Mouse (Mus musculus): ENCODE data around the gene Tbcd. TPM values are rescaled to one million over a fixed set of nuclear protein-coding genes. Genes with fewer than 3 reads are reported as not detected.

Gene Tbcd
- polyA plus RNA-seq, 1 experiment from 2014 or later: 54.2 TPM

DNA sequence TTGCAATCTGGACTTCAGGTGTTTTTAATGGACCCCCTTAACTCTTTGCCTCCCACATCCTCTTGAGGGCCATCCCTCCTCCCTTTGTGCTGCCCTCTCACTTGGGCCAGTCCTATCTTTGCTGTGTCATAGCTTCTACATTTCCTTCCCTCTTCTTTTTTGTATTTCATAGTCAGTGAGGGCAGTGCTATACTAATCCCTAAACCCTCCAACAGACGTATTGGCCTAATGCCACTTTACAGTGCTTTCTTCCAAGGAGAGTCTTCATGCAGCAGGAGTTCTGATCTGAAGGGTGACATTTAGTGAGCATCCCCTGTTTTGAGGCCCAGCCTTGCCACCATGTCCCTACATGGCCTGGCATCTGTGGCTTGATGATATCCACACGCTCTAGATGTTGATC is 69.0 kb downstream of the Tbcd start:
- no peak for DNase-seq (ENCODE audit: low spot score)
- no peaks in the 10 kb centered on the region for H3K4me1 ChIP-seq
- no peaks in the 10 kb centered on the region for H3K36me3 ChIP-seq
- H3K27me3 ChIP-seq (ENCODE audit: low read depth, poor library complexity, severe bottlenecking): no peaks in the 10 kb centered on the region
- WGBS: 88% methylated on average over 2 of the region's 2 CpGs
- H3K4me3 ChIP-seq: no peak overlapping the region
- H3K27ac ChIP-seq (replicated peaks): no peak overlapping the region
- no peaks in the 10 kb centered on the region for H3K9me3 ChIP-seq (replicated peaks)

DNA sequence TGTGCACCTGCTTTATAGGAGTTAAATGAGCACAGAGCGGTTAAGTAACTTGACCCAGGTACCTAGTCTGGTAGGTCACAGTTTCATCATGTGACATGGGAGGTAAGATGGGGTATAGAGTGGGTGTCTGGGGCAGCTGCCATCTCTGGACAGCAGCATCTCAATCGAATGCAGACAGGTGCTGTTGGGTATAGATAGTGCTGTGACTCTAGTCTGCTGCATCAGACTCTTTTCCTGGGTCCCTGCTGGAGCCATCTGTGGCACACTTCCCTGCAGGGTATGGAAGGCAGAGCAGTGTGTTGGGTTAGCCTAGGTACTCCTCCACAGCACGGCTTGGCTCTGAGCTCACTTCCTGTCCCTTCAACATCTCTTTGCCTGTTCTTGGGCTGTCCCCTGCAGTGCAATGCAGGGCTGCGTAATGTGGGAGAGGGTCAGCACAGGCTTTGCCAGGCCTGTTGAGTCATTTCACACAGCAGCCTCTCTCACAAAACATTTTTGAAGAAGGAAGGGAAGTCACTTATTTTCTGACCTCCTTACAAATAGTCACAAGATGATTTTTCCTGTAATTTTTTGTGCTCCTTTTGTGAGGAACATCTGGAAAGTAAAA is 70.5 kb downstream of the Tbcd start:
- no peaks in the 10 kb centered on the region for H3K4me1 ChIP-seq
- no peaks in the 10 kb centered on the region for H3K9me3 ChIP-seq (replicated peaks)
- no peak overlapping the region for H3K27ac ChIP-seq (replicated peaks)
- no peak for DNase-seq (ENCODE audit: low spot score)
- 84% methylated on average over 4 of the region's 4 CpGs for WGBS
- H3K36me3 ChIP-seq: no peaks in the 10 kb centered on the region
- no peaks in the 10 kb centered on the region for H3K27me3 ChIP-seq (ENCODE audit: low read depth, poor library complexity, severe bottlenecking)
- no peak overlapping the region for H3K4me3 ChIP-seq

DNA sequence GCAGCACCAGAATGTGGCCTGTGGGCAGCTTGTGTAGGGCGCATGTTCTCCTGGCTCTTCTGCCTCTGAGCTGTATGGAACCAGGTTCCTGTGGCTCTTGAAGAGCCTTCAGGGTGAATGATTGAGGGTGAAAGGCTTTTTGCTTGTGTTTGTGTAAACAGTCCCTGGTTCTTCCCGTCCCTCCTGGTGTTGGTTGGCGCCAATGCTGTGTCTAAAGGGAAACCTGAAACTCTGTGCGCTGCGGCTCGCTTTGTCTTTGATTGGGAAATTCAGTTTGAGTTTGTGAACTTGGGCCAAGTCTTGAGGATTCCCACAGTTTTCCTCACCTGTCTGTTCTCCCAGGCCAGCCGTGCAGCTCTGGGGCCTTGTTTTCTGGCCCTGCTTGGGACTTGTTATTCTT is 72.4 kb downstream of the Tbcd start:
- Histone ChIP-seq H3K36me3 (no peaks in the 10 kb centered on the region), H3K27me3 (ENCODE audit: low read depth, poor library complexity, severe bottlenecking) (no peaks in the 10 kb centered on the region), H3K9me3 (replicated peaks) (no peaks in the 10 kb centered on the region), H3K4me3 (no peak overlapping the region), H3K4me1 (no peaks in the 10 kb centered on the region), H3K27ac (replicated peaks) (no peak overlapping the region)
- 94% methylated on average over 7 of the region's 7 CpGs for WGBS
- DNase-seq (ENCODE audit: low spot score): no peak

DNA sequence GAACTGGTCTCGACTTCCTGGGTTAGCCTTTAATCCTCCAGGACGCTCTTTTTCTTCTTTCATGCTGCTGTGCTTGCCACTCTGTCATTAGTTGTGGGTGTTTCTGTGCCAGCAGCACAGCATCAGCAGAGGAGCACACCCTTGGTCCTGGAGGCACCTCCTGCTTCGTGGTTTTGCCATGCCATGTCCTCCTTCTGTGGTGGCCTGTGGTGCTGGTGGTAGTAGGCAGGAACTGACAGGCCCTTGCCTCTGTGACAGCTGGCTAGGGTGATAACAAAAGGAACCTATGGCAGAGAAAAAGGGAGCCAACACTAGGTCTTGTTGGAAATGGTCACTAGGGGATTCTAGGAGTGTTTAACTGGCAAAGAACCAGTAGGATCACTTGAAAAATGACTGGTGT is 78.0 kb downstream of the Tbcd start:
- Histone ChIP-seq H3K9me3 (replicated peaks) (no peaks in the 10 kb centered on the region), H3K36me3 (no peaks in the 10 kb centered on the region), H3K4me1 (no peaks in the 10 kb centered on the region), H3K27me3 (ENCODE audit: low read depth, poor library complexity, severe bottlenecking) (no peaks in the 10 kb centered on the region), H3K4me3 (no peak overlapping the region), H3K27ac (replicated peaks) (no peak overlapping the region)
- WGBS: 93% methylated on average over 3 of the region's 3 CpGs
- DNase-seq (ENCODE audit: low spot score): no peak

DNA sequence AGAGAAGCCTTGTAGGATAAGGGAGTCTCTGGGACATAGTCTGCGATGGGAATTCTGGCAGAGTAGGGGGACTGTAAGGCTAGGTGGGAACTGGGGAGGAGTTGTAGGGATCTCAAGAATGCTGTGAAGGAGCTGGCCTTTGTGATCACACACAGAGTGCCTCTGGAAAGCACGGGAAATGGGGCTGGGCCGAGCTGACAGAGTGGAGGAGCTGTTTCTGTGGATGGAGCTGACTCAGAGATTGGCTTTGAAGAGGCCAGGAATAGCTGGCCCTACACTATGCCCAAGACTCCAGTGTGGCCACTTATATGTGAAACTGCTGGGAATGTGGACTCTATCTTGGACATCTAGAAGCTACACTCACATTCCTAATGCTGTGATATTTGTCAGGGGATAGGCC is 84.8 kb downstream of the Tbcd start:
- no peaks in the 10 kb centered on the region for H3K4me1 ChIP-seq
- no peak for DNase-seq (ENCODE audit: low spot score)
- no peak overlapping the region for H3K27ac ChIP-seq (replicated peaks)
- 58% methylated on average over 3 of the region's 3 CpGs for WGBS
- H3K27me3 ChIP-seq (ENCODE audit: low read depth, poor library complexity, severe bottlenecking): no peaks in the 10 kb centered on the region
- H3K36me3 ChIP-seq: peaks cover 8% of the 10 kb centered on the region
- no peaks in the 10 kb centered on the region for H3K9me3 ChIP-seq (replicated peaks)
- no peak overlapping the region for H3K4me3 ChIP-seq

DNA sequence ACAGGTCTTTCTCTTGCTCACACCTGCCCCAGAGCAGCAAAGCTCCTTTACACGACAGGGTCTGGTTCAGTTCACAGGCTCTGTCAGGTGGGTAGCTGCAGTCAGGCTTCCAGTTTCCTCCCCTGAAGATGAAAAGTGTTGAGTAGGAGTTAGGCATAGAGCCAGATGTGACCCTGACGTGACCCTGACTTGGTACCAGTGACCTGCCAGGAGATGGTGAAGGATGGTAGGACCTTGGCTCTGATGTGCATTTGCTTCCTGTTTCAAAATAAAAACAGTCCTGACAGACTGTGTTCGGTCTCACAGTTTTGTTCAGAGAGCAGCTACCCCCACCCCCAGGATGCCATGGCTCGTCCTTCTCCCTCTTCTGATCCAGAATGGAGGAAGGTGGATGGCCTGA is 90.7 kb downstream of the Tbcd start:
- no peaks in the 10 kb centered on the region for H3K27me3 ChIP-seq (ENCODE audit: low read depth, poor library complexity, severe bottlenecking)
- H3K36me3 ChIP-seq: peaks cover 27% of the 10 kb centered on the region
- no peaks in the 10 kb centered on the region for H3K4me1 ChIP-seq
- H3K27ac ChIP-seq (replicated peaks): no peak overlapping the region
- 85% methylated on average over 4 of the region's 4 CpGs for WGBS
- no peak for DNase-seq (ENCODE audit: low spot score)
- H3K9me3 ChIP-seq (replicated peaks): no peaks in the 10 kb centered on the region
- H3K4me3 ChIP-seq: no peak overlapping the region

DNA sequence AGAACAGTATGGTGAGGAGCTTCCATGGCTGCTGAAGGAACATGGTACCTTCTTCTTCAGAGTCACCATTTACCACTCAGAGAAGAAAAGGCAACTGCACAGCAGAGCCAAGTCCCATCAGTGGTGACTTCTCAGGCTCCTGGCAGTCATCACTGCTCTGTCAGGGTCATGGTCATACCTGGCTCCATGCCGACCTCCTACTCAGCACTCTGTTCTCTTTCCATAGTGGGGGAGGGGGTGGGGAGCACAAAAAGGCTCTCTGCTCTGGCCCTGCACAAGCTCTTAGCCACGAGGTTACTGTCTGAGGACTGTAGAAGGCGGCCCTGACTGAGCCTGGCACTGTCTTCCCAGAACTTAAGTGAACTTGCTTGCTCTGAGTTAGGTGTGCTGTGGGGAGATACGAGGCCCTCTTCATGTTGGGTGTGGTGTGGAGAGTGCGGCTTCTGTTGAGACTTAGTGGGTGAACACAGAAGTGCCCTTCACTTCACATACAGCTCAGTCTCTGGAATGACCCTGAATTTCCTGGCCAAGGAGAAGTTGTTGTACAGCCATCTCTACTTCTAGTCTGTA is 91.6 kb downstream of the Tbcd start:
- Histone ChIP-seq H3K4me3 (no peak overlapping the region), H3K36me3 (peaks cover 27% of the 10 kb centered on the region), H3K9me3 (replicated peaks) (no peaks in the 10 kb centered on the region), H3K4me1 (peaks cover 3% of the 10 kb centered on the region), H3K27ac (replicated peaks) (no peak overlapping the region), H3K27me3 (ENCODE audit: low read depth, poor library complexity, severe bottlenecking) (no peaks in the 10 kb centered on the region)
- 90% methylated on average over 5 of the region's 5 CpGs for WGBS
- no peak for DNase-seq (ENCODE audit: low spot score)

DNA sequence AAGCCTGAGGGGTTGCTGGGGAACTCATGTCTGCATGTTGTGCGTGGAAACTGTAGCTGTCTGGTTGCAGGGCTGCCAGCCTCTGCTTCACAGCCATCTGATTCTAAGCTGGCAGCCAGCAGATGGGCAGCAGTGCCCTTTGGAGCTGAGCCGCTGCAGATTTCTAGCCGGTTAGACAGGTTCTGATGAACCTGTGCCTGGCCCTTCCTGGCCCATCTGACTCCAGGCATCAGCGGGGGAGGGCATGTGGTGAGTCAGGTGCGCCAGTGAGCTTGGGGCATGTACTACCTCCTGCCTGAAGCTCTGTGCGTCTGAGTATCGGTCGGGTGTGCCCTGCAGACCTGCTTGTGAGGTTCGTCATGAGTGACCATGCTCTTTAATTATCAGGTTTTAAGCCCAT is 92.2 kb downstream of the Tbcd start:
- no peak overlapping the region for H3K4me3 ChIP-seq

DNA sequence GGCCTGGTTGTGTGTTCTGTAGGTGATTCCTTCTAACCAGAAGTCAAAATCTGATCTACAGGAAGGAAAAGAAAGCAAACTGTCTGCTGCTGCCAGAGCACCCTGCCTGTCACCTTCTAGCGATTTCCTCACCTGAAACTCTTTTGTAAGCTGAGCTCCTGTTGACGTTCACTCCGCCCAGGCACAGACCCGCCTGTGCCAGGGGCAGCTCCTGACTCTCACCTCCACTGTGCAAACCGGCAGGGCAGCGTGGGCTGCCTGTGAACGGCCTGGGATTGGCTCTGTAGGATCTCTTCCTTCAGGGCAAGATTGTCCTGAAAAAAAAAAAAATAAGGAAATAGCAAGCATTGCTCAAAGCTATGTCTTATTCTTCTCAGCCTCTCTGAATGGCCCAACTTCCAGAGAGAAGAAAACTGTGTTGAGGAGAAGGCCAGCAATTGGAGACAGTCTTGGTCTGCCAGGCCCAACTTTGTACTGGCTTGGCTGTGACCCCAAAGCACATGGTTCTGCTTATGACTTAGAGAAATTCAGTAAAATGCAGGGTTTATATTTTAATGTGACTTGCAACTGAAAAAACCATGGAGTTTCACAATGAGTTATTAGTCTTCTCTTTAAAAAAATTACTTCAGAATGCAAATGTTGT is 93.1 kb downstream of the Tbcd start:
- Histone ChIP-seq H3K4me1 (peaks cover 18% of the 10 kb centered on the region), H3K9me3 (replicated peaks) (no peaks in the 10 kb centered on the region), H3K36me3 (peaks cover 27% of the 10 kb centered on the region), H3K27ac (replicated peaks) (no peak overlapping the region), H3K4me3 (no peak overlapping the region), H3K27me3 (ENCODE audit: low read depth, poor library complexity, severe bottlenecking) (no peaks in the 10 kb centered on the region)
- DNase-seq (ENCODE audit: low spot score): no peak
- WGBS: 80% methylated on average over 7 of the region's 7 CpGs

More for the DNA sequence above, 92.2 kb downstream of the Tbcd start:
- no peaks in the 10 kb centered on the region for H3K9me3 ChIP-seq (replicated peaks)
- H3K36me3 ChIP-seq: peaks cover 27% of the 10 kb centered on the region
- DNase-seq (ENCODE audit: low spot score): no peak
- no peaks in the 10 kb centered on the region for H3K27me3 ChIP-seq (ENCODE audit: low read depth, poor library complexity, severe bottlenecking)
- peaks cover 8% of the 10 kb centered on the region for H3K4me1 ChIP-seq
- WGBS: 83% methylated on average over 9 of the region's 9 CpGs
- no peak overlapping the region for H3K27ac ChIP-seq (replicated peaks)

DNA sequence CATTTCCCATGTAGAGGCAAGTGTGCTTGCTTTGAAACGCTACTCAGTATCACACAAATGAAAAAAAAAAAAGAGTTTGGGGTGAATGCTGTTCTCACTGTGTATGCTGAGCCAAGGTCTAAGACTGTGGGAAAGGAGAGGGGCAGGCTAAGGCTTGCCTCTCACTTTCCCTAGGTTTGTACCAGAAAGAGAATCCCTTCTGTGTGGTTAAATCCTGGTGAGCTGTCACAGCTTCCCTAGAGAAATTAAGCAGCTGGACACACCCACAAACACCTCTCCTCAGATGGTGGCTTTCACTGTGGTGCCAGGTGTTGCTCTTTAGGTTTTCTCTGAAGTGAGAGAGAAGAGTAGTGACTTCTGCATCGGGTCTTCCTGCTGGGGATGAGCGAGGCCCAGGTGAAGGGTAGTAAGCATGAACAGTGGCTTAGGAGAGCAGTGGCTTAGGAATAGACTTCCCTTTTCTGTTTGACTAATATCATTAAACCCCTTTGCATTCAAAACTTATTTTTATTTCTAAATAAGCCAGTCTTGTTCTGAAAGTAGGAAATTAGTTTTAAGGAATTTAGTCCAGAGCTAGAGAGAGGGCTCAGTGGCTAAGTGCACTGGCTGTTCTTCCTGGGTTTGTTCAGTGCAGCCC is 93.8 kb downstream of the Tbcd start:
- no peak for DNase-seq (ENCODE audit: low spot score)
- H3K36me3 ChIP-seq: peaks cover 27% of the 10 kb centered on the region
- H3K27me3 ChIP-seq (ENCODE audit: low read depth, poor library complexity, severe bottlenecking): no peaks in the 10 kb centered on the region
- WGBS: 88% methylated on average over 3 of the region's 3 CpGs
- H3K4me1 ChIP-seq: peaks cover 24% of the 10 kb centered on the region
- no peak overlapping the region for H3K27ac ChIP-seq (replicated peaks)
- no peaks in the 10 kb centered on the region for H3K9me3 ChIP-seq (replicated peaks)
- no peak overlapping the region for H3K4me3 ChIP-seq

DNA sequence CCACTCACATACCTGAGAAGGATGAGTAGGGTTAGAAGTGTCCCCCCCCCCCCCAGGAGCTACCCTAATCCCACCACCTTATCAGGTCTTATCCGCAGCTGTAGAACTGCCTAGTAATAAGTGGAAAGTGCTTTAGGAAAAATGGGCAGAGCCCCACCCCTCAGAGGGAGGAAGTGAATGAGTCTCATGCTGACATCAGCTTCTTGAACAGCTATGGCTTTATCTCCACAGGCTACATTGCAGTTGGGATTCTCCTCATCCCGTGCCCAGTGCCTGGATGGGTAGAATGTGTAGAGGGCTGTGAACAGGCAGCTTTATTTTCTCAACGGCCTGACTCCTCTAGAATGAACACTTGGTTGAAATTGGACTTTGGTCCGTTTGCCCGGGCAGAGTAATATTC is 95.5 kb downstream of the Tbcd start:
- H3K9me3 ChIP-seq (replicated peaks): no peaks in the 10 kb centered on the region

DNA sequence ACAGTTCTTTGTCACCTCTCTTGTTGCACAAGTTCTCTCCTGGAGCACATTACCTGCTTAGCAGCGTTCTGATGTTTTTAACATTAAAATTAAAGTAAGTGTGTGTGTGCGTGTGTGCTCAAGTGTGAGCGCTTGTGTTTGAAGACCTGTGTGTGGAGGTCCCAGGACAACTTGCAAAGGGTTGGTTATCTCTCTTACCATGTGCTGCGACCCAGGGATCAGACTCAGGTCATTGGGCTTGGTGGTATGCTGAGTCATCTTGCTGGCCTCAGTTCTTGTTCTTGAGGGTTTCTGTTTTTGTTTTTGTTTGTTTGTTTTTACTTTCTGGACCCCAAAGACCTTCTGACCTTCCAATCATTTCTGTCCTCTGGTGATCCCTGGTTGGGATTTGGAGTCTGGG is 96.2 kb downstream of the Tbcd start:
- 93% methylated on average over 4 of the region's 4 CpGs for WGBS

More for the DNA sequence above, 95.5 kb downstream of the Tbcd start:
- 82% methylated on average over 5 of the region's 5 CpGs for WGBS
- no peaks in the 10 kb centered on the region for H3K27me3 ChIP-seq (ENCODE audit: low read depth, poor library complexity, severe bottlenecking)
- H3K27ac ChIP-seq (replicated peaks): 0 out of 2 replicates have a peak overlapping the region, but pooled peaks have one; percentile 28
- H3K4me1 ChIP-seq: peaks cover 33% of the 10 kb centered on the region
- no peak for DNase-seq (ENCODE audit: low spot score)
- peaks cover 12% of the 10 kb centered on the region for H3K36me3 ChIP-seq
- H3K4me3 ChIP-seq: no peak overlapping the region

More for the DNA sequence above, 96.2 kb downstream of the Tbcd start:
- Histone ChIP-seq H3K36me3 (peaks cover 6% of the 10 kb centered on the region), H3K9me3 (replicated peaks) (no peaks in the 10 kb centered on the region), H3K27me3 (ENCODE audit: low read depth, poor library complexity, severe bottlenecking) (no peaks in the 10 kb centered on the region), H3K4me1 (peaks cover 33% of the 10 kb centered on the region), H3K4me3 (no peak overlapping the region), H3K27ac (replicated peaks) (peak overlapping the region; percentile 69)
- no peak for DNase-seq (ENCODE audit: low spot score)
